Mouse (Mus musculus) kidney, postnatal 4 days (tissue): Measurements from ENCODE around the gene Fhad1.

ENCODE experiments used
- DNase-seq, 2 experiments: peaks; one replicate each; pipeline ENCODE4 v3.0.0; 2021; ENCODE audit warnings: mixed read lengths in 2 of 2

The Fhad1 gene

GRCm38 (mm10) chr4:141860246-141860841, 154.5 kb downstream of the Fhad1 start:
- no peak for DNase-seq

- no peak for DNase-seq
These were observed 155.5 kb downstream of the Fhad1 start for GRCm38 (mm10) chr4:141859351-141859750.

- peak; percentile 60 to 74 for DNase-seq
These were observed 156.4 kb downstream of the Fhad1 start for GRCm38 (mm10) chr4:141858501-141858900.

- peak; percentile 89 to 90 for DNase-seq
These were observed 157.4 kb downstream of the Fhad1 start for GRCm38 (mm10) chr4:141857422-141857930.

- peak; percentile 71 to 74 for DNase-seq
These were observed 161.4 kb downstream of the Fhad1 start for GRCm38 (mm10) chr4:141853437-141853836.

- DNase-seq: no peak
These were observed 168.9 kb downstream of the Fhad1 start, which contains the start of gene Ctrc for GRCm38 (mm10) chr4:141845999-141846398. Ctrc (minus strand) TSS chr4:141846359.
